Mouse (Mus musculus) c-Kit-positive CD71-positive TER-119-negative erythroid progenitor cells, embryonic 14.5 days (primary cell): Measurements from ENCODE around the gene Myzap.
"Not testable (repeated sequence)": the region's sequence is repeated elsewhere in the genome, so short reads cannot be mapped to it uniquely, and the experiment has no call there.

Experiments used
- DNase-seq: peaks from one replicate; pipeline ENCODE4 v3.0.0-alpha.2; 2013; ENCODE audit warnings: low read depth

Gene Myzap

GRCm38 (mm10) chr9:71483872-71484271 lies 108.3 kb downstream of the Myzap start:
- not testable (repeated sequence) for DNase-seq

- peak; percentile 52 for DNase-seq
These were observed 111.9 kb downstream of the Myzap start for GRCm38 (mm10) chr9:71480305-71480704.

DNA sequence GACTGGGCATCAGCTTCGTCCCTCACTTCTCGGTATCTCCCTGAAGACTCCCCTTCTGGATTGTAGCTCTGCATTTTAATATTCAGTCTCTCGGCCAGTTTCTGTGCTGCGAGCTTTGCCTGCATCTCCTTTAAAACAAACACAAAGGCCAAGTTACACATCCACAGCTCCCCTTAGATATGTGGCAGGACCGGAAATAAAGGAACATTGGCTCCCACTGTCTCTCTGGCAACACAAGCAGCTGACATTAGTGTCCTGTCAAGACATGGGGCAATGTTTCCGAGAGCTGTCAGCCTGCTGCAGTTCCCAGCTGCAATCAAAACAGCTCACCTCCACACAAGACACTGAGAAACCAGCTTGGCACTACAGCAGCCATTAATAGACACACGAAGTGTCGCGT lies 112.7 kb downstream of the Myzap start:
- DNase-seq = no peak

DNA sequence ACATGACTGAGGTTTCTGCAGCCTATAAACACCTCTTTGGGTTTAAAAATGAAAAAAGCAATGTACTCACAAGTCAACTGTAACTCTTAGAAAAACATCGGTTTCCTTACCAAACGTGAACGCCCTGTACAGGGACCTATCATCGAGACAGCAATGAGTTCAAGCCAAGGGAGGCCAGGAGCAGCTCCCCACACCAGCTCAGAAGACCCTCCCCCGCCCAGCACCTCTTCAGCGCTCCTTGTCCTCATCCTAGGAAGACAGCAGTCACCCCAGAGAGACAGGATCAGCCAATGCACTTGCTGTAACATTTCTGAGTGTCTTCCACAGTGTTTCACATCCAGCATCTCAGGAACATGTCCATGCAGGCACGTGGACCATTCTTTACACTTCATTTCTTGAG lies 113.6 kb downstream of the Myzap start:
- DNase-seq = no peak

- no peak for DNase-seq
These were observed 115.6 kb downstream of the Myzap start for GRCm38 (mm10) chr9:71476601-71477000.

DNA sequence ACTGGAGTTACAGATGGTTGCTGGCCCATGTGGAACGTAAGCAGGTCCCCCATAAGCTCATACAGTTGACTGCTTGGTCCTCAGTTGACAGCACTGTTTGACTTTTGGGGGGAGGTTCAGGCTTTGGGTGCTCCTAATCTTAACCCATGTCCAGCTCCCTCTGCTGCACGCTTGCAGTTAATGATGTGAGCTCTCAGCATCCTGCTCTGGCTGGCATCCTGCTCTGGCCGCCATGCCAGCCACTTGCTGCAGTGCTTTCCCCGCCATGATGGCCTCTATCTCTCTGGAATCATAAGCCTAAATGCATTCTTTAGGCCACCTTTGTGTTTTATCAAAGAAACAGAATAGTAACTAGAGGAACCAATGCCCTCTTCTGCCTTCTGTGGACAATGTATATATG lies 116.6 kb downstream of the Myzap start:
- DNase-seq = no peak

DNA sequence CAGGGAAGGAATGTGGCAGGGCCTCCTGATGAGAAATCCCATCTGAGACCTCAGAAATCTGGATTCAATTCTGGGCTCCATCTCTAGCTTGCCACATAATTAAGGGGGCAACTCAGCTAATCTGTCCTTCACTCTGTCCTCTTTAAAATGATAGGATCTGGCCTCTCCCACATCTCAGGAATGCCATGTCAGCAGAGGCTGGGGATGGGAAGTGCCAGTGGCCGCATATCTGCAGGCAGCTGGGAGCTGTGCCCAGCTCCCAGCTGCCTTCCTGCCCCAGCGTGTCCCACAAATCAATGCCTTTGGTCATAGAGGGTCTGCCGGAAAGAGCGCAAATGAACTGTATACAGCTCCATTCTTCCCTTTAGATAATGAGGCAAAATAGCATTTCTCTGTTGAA lies 124.7 kb downstream of the Myzap start:
- no peak for DNase-seq

DNA sequence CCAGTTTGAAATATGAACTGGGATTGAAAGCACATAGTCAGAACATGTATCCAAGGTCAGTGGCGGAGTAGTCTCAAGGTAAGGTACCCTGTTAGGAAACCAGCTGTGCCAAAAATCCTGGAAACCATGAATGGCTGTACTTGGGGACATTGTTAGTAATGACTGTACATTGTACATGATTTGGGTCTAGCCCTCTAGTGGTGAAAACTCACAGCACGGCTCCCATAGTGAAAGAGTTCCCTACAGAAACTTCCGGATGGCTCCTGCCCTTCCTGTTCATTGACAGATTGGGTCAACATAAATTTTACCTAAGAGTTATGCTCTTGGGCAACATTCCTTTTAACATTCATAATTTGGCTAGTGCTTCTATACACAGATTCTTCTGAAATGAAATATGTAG lies 126.0 kb downstream of the Myzap start:
- DNase-seq = no peak

DNA sequence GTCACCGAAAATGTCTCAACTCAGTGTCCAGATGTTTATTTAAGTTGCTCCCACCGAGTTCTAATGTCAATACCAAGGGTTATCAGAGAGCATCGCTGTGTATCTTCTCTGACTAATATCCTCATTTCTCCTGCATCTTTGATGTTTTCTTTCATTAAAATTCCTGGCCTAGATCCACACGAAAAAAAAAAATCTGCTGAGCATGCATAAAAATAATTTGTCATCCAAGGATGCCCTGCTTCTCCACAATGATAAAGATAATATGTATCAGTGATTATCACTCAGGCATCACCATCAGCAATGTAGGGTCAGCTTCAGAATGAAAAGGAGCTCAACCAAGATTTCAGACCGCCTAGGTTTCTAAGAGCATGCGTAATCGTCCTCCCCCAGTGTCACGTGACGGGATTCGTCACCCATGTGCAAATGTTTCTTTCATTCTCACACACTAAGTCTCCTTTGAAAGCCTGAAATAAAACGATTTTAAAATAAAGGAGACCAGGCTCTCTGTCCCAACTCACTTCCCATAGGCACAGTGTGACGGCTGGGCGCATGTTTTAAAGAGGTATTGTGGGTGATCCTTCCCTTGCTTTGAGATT lies 129.0 kb downstream of the Myzap start:
- DNase-seq = no peak

GRCm38 (mm10) chr9:71456738-71457137 lies 135.4 kb downstream of the Myzap start:
- no peak for DNase-seq
